Mouse (Mus musculus) kidney, postnatal 0 days (tissue): Measurements from ENCODE around the gene Arl5b. TPM values are rescaled to one million over a fixed set of nuclear protein-coding genes. Genes with fewer than 3 reads are reported as not detected.
A peak's percentile ranks its signal among the peaks of the same experiment; 100 is the strongest.

ENCODE experiments used
- ATAC-seq: fragments of 200-750 bp; cut with Nextera tagmentation; replicated peaks from 2 replicates; pipeline ENCODE4 v1.8.0; 2017; ENCODE audit warnings: low read depth, moderate number of reproducible peaks, moderate TSS enrichment, moderate library complexity; ENCODE audit not compliant: low FRiP score
- DNase-seq: peaks from one replicate; pipeline ENCODE4 v3.0.0-alpha.2; 2016; ENCODE audit warnings: low spot score
- H3K27ac ChIP-seq: fragments of 300-500 bp; sonication (generic); 2 replicates; pipeline ENCODE4 v1.5.1; 2014; ENCODE audit warnings: mild to moderate bottlenecking
- H3K27me3 ChIP-seq: fragments of 300-500 bp; sonication (generic); 2 replicates; pipeline ENCODE4 v1.6.1; 2014; ENCODE audit warnings: low read length, mixed read lengths; ENCODE audit not compliant: insufficient read depth
- H3K36me3 ChIP-seq: fragments of 300-500 bp; sonication (generic); 2 replicates; pipeline ENCODE4 v1.6.1; 2014; ENCODE audit warnings: low read length, mixed read lengths; ENCODE audit not compliant: insufficient read depth
- H3K4me1 ChIP-seq: fragments of 300-500 bp; sonication (generic); replicated peaks from 2 replicates; pipeline ENCODE4 v1.6.1; 2014; ENCODE audit warnings: antibody characterized with exemption, low read length, mixed read lengths; ENCODE audit not compliant: insufficient read depth
- H3K4me2 ChIP-seq: fragments of 300-500 bp; sonication (generic); 2 replicates; pipeline ENCODE4 v1.6.1; 2014; ENCODE audit warnings: mild to moderate bottlenecking, low read length, moderate library complexity, mixed read lengths
- H3K4me3 ChIP-seq: fragments of 300-500 bp; sonication (generic); replicated peaks from 2 replicates; pipeline ENCODE4 v1.5.1; 2014; ENCODE audit warnings: low read depth, low read length
- H3K9ac ChIP-seq: fragments of 300-500 bp; sonication (generic); 2 replicates; pipeline ENCODE4 v1.6.1; 2014; ENCODE audit warnings: low read depth, low read length
- H3K9me3 ChIP-seq: fragments of 300-500 bp; sonication (generic); replicated peaks from 2 replicates; pipeline ENCODE4 v1.6.1; 2016; ENCODE audit warnings: low read length, inconsistent platforms, mixed read lengths
- CTCF ChIP-seq: IDR thresholded peaks from 2 replicates; pipeline ENCODE4 v1.5.1; 2016; ENCODE audit warnings: antibody characterized with exemption, low read depth, mild to moderate bottlenecking, moderate library complexity
- WGBS: fragments of 180-500 bp; shearing (Covaris S2); extraction: QIAGEN DNeasy Blood & Tissue Kit; methylation state at CpG from one replicate; pipeline ENCODE4 v1.1.7; 2014; 5-methylcytosine and 5-hydroxymethylcytosine counted together
- polyA plus RNA-seq: library from polyadenylated mRNA; unstranded; fragments of >200 nt; fragmentation: Nextera tagmentation; extraction: Ambion mirVana; gene quantifications from 2 replicates; pipeline ENCODE4 v1.2.1, GENCODE M21; 2015

Arl5b gene
- polyA plus RNA-seq, 1 experiment from 2014 or later: 17.7 TPM

GRCm38 (mm10) chr2:15063815-15064214 lies 14.6 kb downstream of the Arl5b start:
- WGBS: 26% methylated on average over 1 of the region's 1 CpGs
- Histone ChIP-seq H3K4me1 (0 out of 2 replicates have a peak, but pooled peaks cover 5% of the 10 kb centered on the region), H3K27ac (no peak overlapping the region), H3K36me3 (0 out of 2 replicates have a peak, but pooled peaks cover 10% of the 10 kb centered on the region), H3K4me2 (no peak overlapping the region), H3K9ac (no peak overlapping the region), H3K9me3 (no peaks in the 10 kb centered on the region), H3K4me3 (no peak overlapping the region), H3K27me3 (no peaks in the 10 kb centered on the region)
- peak; percentile 54 for DNase-seq
- no peak for ATAC-seq
- no peak for TF ChIP-seq CTCF

DNA sequence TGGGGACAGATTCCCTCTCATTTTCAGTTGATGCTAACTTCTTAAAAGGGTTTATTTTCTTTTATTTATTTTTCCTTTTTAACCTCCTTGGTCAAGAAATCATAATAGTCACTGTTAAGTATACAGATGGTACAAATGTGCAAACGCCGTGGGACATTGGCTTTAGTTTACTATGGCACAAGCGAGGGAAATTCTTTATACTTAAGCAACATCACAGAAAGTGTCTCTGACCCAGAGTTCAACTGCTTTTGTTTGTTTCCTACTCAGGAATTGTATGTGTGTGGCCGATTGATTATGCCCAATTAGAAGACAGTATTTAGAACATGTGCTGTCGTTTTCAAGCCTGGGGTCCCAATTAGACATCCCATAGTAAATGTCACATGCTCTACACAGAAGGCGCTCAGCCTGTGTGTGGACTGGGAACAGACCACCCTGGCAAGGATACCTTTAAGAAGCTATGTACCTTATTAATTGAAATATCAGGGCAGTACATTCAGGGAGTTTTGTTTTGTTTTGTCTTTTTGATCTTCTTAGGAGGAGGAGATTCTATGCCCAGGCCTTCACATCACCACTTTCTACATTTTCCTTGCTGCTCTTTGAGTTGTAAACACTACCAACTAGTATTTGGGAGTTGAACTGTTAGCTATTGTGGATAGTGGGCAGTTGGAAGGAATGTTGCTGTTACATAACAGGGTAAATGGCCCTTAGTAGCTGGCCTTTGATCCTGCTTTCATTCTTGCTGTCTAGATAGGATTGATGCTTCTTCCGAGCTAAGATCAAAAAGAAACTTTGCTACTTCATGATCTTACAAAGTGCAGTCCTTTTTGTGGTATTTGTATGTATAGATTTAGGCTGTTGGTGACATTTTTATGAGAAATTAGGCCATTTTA lies 15.4 kb downstream of the Arl5b start:
- H3K4me3 ChIP-seq: no peak overlapping the region
- 0 out of 2 replicates have a peak, but pooled peaks cover 10% of the 10 kb centered on the region for H3K36me3 ChIP-seq
- H3K4me2 ChIP-seq: no peak overlapping the region
- H3K27me3 ChIP-seq: no peaks in the 10 kb centered on the region
- no peak for TF ChIP-seq CTCF
- 75% methylated on average over 7 of the region's 7 CpGs for WGBS
- no peak overlapping the region for H3K9ac ChIP-seq
- no peak overlapping the region for H3K27ac ChIP-seq
- no peak for DNase-seq
- H3K9me3 ChIP-seq: no peaks in the 10 kb centered on the region
- H3K4me1 ChIP-seq: 0 out of 2 replicates have a peak, but pooled peaks cover 5% of the 10 kb centered on the region
- no peak for ATAC-seq

DNA sequence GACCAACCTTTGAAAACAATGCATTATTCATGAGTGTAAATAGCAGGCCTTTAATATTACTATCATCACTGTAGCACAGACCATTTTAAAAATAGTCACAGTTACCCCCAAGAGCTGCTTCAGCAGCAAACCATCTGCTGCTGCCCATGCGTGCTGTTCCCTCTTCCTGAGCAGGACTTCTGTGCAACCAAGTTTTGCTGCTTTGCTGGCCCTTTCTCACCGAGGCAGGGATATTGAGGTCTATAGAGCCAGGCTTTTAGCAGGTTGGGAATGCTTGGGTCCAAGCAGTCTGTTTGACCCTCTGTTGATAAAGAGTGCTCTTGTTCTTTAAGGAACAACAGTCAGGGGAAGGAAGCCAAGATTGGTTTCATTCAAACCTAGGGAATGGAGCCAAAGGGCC lies 16.3 kb downstream of the Arl5b start:
- DNase-seq (no peak), ATAC-seq (no peak)
- no peak for TF ChIP-seq CTCF
- Histone ChIP-seq H3K4me3 (no peak overlapping the region), H3K9me3 (no peaks in the 10 kb centered on the region), H3K4me2 (no peak overlapping the region), H3K4me1 (0 out of 2 replicates have a peak, but pooled peaks cover 5% of the 10 kb centered on the region), H3K36me3 (0 out of 2 replicates have a peak, but pooled peaks cover 13% of the 10 kb centered on the region), H3K27ac (no peak overlapping the region), H3K27me3 (no peaks in the 10 kb centered on the region), H3K9ac (no peak overlapping the region)
- 85% methylated on average over 2 of the region's 2 CpGs for WGBS

- no peaks in the 10 kb centered on the region for H3K27me3 ChIP-seq
- H3K36me3 ChIP-seq: 0 out of 2 replicates have a peak, but pooled peaks cover 21% of the 10 kb centered on the region
- H3K4me2 ChIP-seq: no peak overlapping the region
- no peaks in the 10 kb centered on the region for H3K9me3 ChIP-seq
- no peak overlapping the region for H3K9ac ChIP-seq
- whole genome bisulfite sequencing: 70% methylated on average over 5 of the region's 5 CpGs
- ATAC-seq (no peak), DNase-seq (no peak)
- H3K4me3 ChIP-seq: no peak overlapping the region
- H3K27ac ChIP-seq: no peak overlapping the region
- no peak for TF ChIP-seq CTCF
- 0 out of 2 replicates have a peak, but pooled peaks cover 5% of the 10 kb centered on the region for H3K4me1 ChIP-seq
These were observed 17.9 kb downstream of the Arl5b start for GRCm38 (mm10) chr2:15067091-15067490.

- DNase-seq (no peak), ATAC-seq (no peak)
- Histone ChIP-seq H3K36me3 (peaks cover 9% of the 10 kb centered on the region; the same call in 1 of the 2 replicates), H3K9ac (no peak overlapping the region), H3K4me1 (no peaks in the 10 kb centered on the region), H3K9me3 (no peaks in the 10 kb centered on the region), H3K27ac (no peak overlapping the region), H3K4me2 (no peak overlapping the region), H3K27me3 (no peaks in the 10 kb centered on the region), H3K4me3 (no peak overlapping the region)
- WGBS: 95% methylated on average over 2 of the region's 2 CpGs
- TF ChIP-seq CTCF: no peak
These were observed 34.5 kb downstream of the Arl5b start for GRCm38 (mm10) chr2:15083702-15084101.

DNA sequence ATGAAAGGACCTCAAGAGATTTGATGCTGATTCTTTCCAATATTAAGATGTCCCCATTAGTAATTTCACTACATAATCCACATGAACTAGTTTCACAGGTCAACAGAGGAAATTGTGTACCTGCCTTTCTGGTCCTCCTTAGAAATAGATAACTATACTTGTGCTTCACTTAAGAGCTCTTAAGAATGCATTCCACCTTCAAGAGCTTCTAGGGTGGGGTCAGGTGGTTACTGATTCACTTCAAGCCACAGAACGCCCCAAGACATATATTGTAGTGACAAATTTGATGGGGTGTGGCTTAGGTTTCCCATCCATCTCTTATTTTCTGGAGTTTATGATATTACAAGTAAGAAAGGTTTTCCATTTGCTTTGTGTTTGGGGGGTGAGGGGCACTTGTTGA lies 38.1 kb downstream of the Arl5b start:
- Histone ChIP-seq H3K4me1 (no peaks in the 10 kb centered on the region), H3K36me3 (0 out of 2 replicates have a peak, but pooled peaks cover under 1% of the 10 kb centered on the region), H3K9me3 (no peaks in the 10 kb centered on the region), H3K27me3 (no peaks in the 10 kb centered on the region), H3K27ac (no peak overlapping the region), H3K4me3 (no peak overlapping the region), H3K9ac (no peak overlapping the region), H3K4me2 (no peak overlapping the region)
- WGBS: 76% methylated on average over 1 of the region's 1 CpGs
- TF ChIP-seq CTCF: no peak
- no peak for ATAC-seq
- DNase-seq: no peak
